Mouse (Mus musculus) B cell, adult 62 days (primary cell): ENCODE measurements around the gene Fxyd1. TPM values are rescaled to one million over a fixed set of nuclear protein-coding genes. Genes with fewer than 3 reads are reported as not detected.

ENCODE experiments used
- total RNA-seq: library from RNA; stranded (reverse); gene quantifications from 4 replicates; pipeline ENCODE4 v1.2.4, GENCODE M21; 2023

Fxyd1 gene
- total RNA-seq: not detected in 4 replicates

DNA sequence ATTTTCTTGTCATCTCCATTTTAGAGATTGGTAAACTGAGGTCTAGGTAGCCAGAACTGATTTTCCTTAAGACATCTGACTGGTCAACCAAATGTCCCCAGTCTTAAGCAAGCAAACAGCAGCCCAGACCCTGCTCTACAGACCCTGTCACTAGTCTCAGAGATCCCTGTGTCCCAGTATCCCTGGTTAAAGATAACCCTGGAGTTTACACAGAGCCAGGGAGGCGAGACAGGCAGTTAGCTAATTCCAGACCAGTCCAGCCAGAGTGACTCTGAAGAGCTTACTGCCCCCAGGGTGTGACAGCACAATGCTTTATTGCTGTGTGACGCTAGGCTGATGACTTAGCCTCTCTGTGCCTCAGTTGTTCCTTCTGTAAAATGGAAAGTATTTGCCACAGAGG, at the start of gene Fxyd1:
Fxyd1 (minus strand) TSS at position 129 of the 400 bp plus-strand sequence.

DNA sequence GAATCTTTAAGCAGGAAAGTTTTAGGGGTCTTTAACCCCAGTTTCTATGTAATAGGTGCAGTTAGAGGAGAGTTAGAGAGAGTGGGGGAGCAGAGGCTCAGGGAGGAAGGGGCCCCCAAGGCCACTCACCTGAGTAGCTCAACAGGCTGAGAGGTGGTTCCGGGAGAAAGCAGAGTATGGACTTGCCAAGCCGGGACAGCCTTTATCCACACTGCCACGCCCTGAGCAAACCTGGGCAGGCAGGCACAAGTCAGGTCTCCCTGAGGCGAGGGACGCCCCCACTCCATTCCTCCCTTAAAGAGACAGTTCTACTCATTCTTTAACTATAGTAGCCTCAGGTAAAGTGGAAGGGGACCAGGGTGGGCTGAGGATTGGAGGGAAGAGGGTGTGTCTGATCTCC, 19.5 kb upstream of the Fxyd1 start, which contains the start of gene Fxyd3:
Fxyd3 (minus strand) TSS at position 213 of the 400 bp plus-strand sequence.

DNA sequence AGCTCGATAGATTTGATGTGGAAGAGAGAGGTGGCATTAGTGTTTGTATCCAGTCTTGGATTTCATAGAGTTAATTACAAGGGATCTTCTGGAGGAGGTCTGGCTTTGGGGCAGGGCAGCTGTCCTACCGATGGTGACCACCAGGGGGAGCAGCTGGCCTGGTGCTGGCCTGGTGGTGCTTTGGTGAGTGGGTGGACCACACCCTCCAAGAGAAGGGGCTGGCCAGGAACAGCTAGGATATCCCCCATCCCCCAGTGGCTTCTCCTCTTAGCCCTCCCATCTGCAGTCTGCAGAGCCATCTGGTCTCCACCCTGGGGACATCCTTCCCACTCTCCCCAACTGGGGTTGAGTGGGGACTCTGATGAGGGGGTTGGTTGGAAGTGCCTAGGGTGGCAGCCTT, 2.1 kb upstream of the Fxyd1 start, which contains the start of gene Lgi4:
Lgi4 (plus strand) TSS at position 235 of the 400 bp plus-strand sequence.

DNA sequence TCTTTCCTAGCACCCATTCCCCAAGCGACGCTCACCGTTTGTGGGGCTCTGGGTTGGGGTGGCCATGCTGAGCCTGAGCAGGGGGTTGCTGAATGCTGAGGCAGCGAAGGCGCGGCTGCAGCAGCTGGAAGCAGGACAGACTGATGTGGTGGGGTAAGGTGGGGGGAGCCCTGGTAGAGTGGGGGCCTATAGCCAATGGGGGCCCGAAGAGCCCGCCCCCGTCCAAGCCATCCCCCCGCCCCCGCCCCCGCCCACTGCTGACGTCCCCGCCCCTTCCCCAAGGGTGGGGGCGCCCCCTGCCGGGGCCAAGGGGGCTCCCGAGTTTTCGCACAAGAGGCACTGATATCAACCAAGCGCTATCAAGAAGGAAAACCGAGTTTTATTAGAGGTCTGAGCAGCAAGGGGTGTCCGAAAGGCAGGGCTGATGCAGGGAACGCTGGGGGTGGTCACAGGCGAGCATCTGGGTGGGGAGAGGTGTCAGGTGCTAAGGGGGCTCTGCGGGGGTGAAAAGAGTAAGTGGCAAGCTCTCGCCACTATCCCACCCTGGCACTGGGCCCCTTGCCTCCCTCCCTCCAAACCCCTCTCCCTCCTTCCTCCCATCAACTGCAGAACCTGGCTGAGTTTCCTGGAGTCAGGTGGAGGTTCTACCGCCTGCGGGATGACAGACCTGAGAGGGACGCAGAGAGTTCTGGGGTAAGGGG, 5.5 kb downstream of the Fxyd1 start, which contains the start of gene Fxyd7:
Fxyd7 (minus strand) TSS at position 147 of the 701 bp plus-strand sequence.

DNA sequence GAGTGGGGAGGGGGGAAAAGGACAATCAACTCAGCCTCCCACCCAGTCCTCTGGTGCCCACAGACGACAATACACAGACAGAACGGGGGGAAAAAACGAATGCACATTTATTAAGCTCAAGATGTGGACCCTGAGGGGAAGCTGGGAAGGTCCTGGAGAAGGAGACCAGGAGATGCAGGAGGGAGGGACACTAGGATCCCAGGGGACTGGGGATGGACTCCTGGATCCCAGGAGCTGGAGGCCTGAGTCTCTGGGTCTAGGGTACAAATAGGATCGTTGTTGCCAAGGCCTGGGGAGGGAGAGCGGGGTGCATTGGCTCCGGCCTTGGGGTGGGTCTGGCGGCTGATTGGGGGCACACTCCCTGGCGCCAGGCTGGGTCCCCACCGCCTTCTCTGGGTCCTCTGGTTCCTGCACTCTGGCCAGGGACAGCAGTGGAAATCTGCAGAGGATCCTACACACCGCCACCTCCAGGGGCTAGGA, 14.5 kb downstream of the Fxyd1 start, which contains the start of gene Fxyd5:
Fxyd5 (minus strand) TSS at position 51 of the 480 bp plus-strand sequence.

Other genes starting within 250 kb of the Fxyd1 start
- 13.9 to 20.5 TPM (median 17.6 TPM) in 4 replicates for gene Ffar2, start 233.4 kb downstream of the Fxyd1 start, total RNA-seq
- gene Ffar3, start 201.0 kb downstream of the Fxyd1 start, total RNA-seq: 1.0 to 2.0 TPM (median 1.4 TPM) in 4 replicates
- gene Ffar1, start 195.6 kb downstream of the Fxyd1 start, total RNA-seq: 25.4 to 28.3 TPM (median 27.3 TPM) in 4 replicates
- 1,001 to 1,218 TPM (median 1,131 TPM) in 4 replicates for gene Cd22, start 176.9 kb downstream of the Fxyd1 start, total RNA-seq
- gene Mag, start 142.3 kb downstream of the Fxyd1 start, total RNA-seq: not detected in 4 replicates
- not detected in 4 replicates for gene Hamp2, start 132.5 kb downstream of the Fxyd1 start, total RNA-seq
- not detected in 4 replicates for gene Hamp, start 113.2 kb downstream of the Fxyd1 start, total RNA-seq
- gene Usf2, start 100.4 kb downstream of the Fxyd1 start, total RNA-seq: 135 to 161 TPM (median 150 TPM) in 4 replicates
- 0.61 to 1.8 TPM (median 1.3 TPM) in 4 replicates for gene Lsr, start 83.7 kb downstream of the Fxyd1 start, total RNA-seq
- 0.48 TPM in 1 of 4 replicates, not detected in the others for gene Fam187b, start 83.4 kb downstream of the Fxyd1 start, total RNA-seq
- gene Fxyd5, start 14.7 kb downstream of the Fxyd1 start, total RNA-seq: 102 to 136 TPM (median 120 TPM) in 4 replicates
- not detected in 4 replicates for gene Fxyd7, start 5.7 kb downstream of the Fxyd1 start, total RNA-seq
- 0.17 TPM in 1 of 4 replicates, not detected in the others for gene Lgi4, start 2.1 kb upstream of the Fxyd1 start, total RNA-seq
- not detected in 4 replicates for gene Fxyd3, start 19.5 kb upstream of the Fxyd1 start, total RNA-seq
- 1.1 TPM in 1 of 4 replicates, not detected in the others for gene Hpn, start 58.1 kb upstream of the Fxyd1 start, total RNA-seq
- 0.40 to 1.1 TPM in 2 of 4 replicates, not detected in the others for gene Scn1b, start 69.8 kb upstream of the Fxyd1 start, total RNA-seq
- 217 to 247 TPM (median 231 TPM) in 4 replicates for gene Gramd1a, start 98.7 kb upstream of the Fxyd1 start, total RNA-seq
- not detected in 4 replicates for gene Scgb2b2, start 233.3 kb upstream of the Fxyd1 start, total RNA-seq
- gene Scgb1b2, start 234.6 kb upstream of the Fxyd1 start, total RNA-seq: not detected in 4 replicates